Mouse (Mus musculus) CH12.LX (cell line): ENCODE measurements around the gene Wdfy3.

Experiments
- CTCF ChIP-seq, 2 experiments: IDR thresholded peaks in 1 of 2; conservative IDR thresholded peaks in 1 of 2; 2 replicates each; pipeline ENCODE4 v1.5.1; 2011 to 2012; ENCODE audit warnings: low read depth in 2 of 2, low read length in 2 of 2, improper control_type of control experiment in 1 of 2, inconsistent platforms in 1 of 2, mild to moderate bottlenecking in 1 of 2, moderate library complexity in 1 of 2
- MAFK ChIP-seq: IDR thresholded peaks from 2 replicates; pipeline ENCODE4 v1.6.1; 2011; ENCODE audit warnings: low read length, improper control_type of control experiment; ENCODE audit not compliant: insufficient replicate concordance
- POLR2A ChIP-seq: IDR thresholded peaks from 2 replicates; pipeline ENCODE4 v1.6.1; 2011; ENCODE audit warnings: low read depth, mild to moderate bottlenecking, improper control_type of control experiment, low read length
- POLR2AphosphoS2 ChIP-seq: IDR thresholded peaks from 2 replicates; pipeline ENCODE4 v1.6.1; 2011; ENCODE audit warnings: low read depth, low read length, improper control_type of control experiment

DNA sequence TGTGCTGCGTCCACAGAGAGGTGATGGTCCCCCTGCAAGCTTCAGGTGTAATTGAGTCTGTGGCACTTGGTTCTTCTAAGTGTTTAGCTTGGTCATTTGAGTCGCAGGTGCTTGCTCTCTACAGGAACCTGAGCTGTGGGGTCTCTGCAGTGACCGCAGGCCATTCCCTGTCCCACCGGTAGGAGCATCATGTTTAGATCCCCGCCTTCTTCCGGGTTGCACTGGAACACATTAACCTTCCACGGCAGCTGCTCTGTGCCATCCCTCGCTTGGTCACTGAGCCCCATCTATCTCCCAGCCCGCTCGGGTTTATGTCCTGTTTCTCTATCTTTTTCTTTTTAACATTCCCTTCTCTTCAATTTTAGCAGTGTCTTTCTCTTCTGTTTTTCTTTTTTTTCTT lies 250.5 kb downstream of the Wdfy3 start:
- TF ChIP-seq CTCF (conservative IDR thresholded peaks at IDR 0.05 in 1 of 2, IDR thresholded peaks at IDR 0.05 in 1 of 2; ENCODE audit: low read depth in 2 of 2, low read length in 2 of 2): no peak
- TF ChIP-seq POLR2AphosphoS2: no peak
- no peak for TF ChIP-seq POLR2A
- TF ChIP-seq MAFK: no peak
